Mouse (Mus musculus): Measurements from ENCODE around the gene Adora2a. TPM values are rescaled to one million over a fixed set of nuclear protein-coding genes. Genes with fewer than 3 reads are reported as not detected.
"Not testable (repeated sequence)": the region's sequence is repeated elsewhere in the genome, so short reads cannot be mapped to it uniquely, and the experiment has no call there.

Adora2a gene
- total RNA-seq, 1 experiment from 2014 or later = 3.4 TPM

- peak; percentile 41 for DNase-seq
Observed at GRCm38 (mm10) chr10:75314190-75314980, 2.3 kb upstream of the Adora2a start.

GRCm38 (mm10) chr10:75315756-75316155 is 921 bp upstream of the Adora2a start:
- DNase-seq = no peak

GRCm38 (mm10) chr10:75316472-75316871 is 205 bp upstream of the Adora2a start:
- no peak for DNase-seq

DNA sequence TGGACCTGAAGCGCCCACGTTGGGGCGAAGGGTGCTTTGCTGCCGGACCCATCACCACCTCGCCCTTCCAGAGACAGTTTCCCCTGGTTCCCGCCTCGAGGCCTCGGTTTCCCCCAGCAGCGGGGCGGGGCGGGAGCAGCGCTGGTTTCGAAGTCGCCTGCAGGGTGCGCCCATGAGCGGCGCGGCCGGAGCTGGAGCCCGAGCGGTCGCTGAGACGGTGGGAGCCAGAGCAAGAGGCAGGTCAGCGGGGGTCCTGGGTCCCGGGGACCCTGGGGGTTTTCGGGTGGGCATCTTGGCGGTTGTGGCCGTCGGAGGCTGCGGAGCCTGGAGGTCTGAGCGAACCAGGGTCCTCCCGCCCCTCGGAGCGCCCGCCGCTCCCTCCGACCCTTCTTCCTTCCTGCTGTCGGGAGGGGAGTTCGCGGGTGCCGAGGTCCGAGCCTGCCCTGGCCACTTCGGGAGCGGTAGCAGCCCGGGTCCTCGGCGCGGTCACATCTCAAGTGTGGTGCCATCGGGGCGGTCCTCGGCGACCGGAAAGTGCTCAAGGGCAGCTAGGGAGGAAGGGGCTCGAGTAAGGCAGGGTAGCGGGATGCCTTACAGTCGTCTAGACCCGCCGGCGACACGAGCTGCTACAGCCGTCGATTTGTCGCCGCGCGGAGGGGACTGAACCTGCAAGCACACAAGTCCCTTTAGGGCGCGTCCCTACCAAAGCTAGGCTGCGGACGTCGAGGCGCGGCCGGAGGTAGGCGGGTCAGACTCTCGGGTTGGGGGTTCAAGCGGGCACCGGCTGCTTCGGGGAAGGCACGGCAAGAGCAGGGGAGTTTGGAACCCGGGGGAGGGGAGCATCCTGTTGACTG is 458 bp downstream of the Adora2a start:
- peak; percentile 72 for DNase-seq

- no peak for DNase-seq
Observed at GRCm38 (mm10) chr10:75318206-75318605, 1.5 kb downstream of the Adora2a start.

DNA sequence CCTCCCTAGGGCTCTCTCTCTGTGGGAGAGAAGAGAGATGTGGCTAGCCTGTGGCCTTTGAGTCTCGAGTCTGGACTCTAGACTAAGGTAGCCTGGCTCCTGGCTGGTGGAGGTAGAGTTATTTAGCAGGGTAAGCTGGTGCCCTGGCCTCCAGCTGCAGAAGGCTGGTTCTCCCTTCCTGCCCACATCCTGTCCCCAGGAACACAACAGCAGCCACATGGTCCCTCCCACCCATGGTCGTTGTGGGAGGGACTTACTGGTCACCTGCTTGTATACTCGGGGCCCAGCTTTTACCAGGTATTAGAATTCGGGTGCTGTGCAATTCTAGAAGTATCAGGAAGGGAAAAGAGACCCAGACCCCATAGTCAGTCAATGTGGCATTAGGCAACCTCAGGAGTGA is 3.6 kb downstream of the Adora2a start:
- DNase-seq = no peak

DNA sequence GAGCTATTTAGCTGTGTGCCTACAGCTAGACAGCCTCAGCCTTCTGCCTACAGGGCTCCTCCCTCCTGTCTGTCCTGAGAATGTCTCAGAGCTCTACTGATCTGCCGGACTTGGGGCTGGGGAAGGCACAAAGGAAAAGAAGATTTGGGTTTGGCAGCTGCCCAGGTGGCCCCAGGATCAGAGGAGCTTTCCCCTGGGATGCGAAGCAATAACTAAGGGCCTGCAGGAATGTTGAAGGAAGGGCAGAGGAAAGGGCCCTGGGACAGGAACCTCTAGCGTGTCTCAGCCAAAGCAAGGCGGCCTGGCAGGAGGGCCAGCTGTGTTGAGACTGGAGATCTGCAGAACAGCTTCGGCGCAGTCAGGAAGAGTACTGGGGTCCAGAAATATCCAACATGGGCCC is 6.3 kb downstream of the Adora2a start:
- DNase-seq = no peak

DNA sequence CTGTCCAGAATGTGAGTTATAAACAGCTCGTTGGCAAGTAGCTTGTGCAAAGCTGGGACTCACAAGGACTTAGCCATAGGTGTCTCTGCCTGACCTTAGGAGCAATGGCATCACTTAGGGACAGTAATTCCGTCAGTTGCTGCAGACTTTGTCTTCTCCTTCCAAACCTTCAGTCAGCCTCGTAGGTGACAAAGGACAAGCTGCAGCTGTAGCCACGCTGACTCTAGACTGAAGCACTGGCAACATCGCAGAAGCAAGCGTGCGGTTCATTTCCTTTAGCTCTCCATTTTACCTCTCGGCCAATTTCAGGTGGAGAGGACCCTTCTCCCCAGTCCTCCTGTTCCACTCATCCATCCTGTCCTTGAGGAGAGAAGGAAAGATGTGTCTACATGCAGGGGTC is 7.3 kb downstream of the Adora2a start:
- DNase-seq = no peak

DNA sequence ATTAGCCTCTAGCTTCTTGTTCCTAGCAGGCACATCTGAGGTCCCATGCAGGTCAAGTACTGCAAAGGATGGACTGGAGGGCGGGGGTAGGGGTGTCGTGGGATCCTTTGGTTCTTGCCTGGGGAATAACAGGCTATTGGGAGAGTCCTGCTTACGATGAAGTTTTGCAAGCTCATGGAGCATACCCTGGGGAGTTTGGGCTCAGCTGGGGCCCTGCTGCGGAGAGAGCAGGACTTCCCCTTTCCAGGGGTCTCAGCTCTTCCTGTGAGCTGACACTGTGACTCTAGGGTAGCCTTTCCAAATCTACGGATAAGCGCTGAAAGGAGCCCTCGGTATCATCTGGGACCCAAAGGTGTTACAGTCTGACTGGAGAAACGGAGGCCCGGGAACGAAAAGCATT is 7.7 kb downstream of the Adora2a start:
- DNase-seq = no peak

GRCm38 (mm10) chr10:75325821-75326220 is 9.1 kb downstream of the Adora2a start:
- no peak for DNase-seq

DNA sequence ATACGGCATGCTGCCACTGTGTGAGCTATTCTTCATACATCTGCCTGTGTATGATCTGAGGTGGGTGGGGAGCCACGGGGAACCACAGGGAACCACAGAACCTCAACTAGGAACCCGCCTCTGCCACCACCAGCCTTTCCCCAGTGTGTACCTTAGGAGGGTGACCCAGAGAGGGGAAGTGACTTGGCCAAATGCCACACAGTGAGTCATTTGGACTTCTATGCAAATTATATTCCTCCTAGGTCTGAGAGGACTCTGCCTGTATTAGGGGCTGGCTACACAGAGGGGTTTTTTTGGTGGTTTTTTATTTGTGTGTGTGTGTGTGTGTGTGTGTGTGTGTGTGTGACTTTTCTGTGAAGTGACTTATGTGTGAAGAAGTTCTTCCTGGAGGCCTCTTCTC is 9.9 kb downstream of the Adora2a start:
- DNase-seq = peak; percentile 61

- DNase-seq = no peak
Observed at GRCm38 (mm10) chr10:75327081-75327480, 10.4 kb downstream of the Adora2a start.

DNA sequence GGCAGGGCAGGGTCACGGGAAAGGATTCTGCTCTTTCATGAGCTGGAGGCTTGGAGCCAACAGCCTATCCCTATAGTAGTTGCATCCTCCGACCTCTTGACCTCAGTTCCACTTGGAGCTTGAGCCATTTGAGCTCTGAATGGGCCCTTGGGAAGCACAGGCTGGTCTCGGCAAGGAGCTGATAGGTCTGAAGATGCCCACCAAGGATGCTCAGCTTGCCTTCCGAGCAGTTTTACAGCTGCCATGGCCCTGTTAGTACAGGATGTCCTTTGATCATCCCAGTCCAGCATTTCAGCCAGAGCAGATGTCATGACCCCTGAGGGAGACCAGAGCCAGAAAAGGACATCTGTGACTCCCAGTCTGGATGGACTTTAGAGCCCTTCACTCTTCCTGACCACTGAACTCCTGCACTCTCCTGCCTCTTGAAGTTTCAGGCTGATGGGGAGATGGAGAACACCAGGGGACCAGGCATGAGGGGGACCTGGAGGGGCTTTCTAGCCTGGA is 11.6 kb downstream of the Adora2a start:
- no peak for DNase-seq

DNA sequence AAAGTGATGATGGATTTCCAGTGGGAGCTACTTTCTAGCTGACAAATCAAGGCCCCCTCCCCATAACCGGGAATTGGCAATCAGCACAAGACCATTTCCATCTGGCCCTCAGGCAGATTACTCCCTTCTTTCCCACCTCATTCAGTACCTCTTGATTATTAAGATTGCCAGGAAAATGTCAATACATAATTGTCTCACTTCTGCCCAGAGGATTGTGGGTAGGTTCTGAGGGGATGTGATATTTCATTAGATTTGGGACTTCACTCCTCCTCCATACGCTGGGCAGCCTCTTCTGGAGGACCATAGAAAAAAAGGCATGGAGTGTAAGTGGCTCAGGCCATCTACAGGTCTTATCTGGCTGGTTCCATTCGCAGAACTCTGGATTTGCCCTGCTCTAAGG is 15.6 kb downstream of the Adora2a start:
- DNase-seq = no peak

- no peak for DNase-seq
Observed at GRCm38 (mm10) chr10:75333176-75333776, 16.6 kb downstream of the Adora2a start.

DNA sequence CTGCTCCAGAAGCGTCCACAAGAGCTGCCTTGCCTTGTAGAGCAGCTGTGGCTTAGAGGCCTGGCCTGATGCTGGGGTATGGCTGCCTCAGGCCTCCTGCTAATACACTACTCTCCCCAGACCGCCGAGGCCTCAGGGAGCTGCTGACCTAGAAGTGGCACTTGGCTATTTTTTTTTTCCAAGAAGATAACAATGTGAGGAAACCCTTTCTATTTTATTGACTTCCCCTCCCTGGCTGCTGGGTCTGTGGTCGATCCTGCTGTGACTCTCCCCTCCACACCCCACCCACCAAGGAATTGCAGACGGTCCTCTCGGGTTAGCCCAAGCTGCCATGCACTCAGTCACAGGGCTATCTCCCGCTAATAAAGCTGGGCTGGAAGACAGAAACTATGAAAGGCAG is 17.5 kb downstream of the Adora2a start:
- no peak for DNase-seq

- DNase-seq = no peak
Observed at GRCm38 (mm10) chr10:75335075-75335474, 18.4 kb downstream of the Adora2a start.

GRCm38 (mm10) chr10:75337231-75337630 is 20.6 kb downstream of the Adora2a start:
- DNase-seq = no peak

GRCm38 (mm10) chr10:75338852-75339251 is 22.2 kb downstream of the Adora2a start:
- DNase-seq = no peak

- no peak for DNase-seq
Observed at GRCm38 (mm10) chr10:75339377-75339776, 22.7 kb downstream of the Adora2a start.

GRCm38 (mm10) chr10:75341936-75342335 is 25.3 kb downstream of the Adora2a start:
- no peak for DNase-seq

GRCm38 (mm10) chr10:75344563-75344962 is 27.9 kb downstream of the Adora2a start:
- DNase-seq = not testable (repeated sequence)

DNA sequence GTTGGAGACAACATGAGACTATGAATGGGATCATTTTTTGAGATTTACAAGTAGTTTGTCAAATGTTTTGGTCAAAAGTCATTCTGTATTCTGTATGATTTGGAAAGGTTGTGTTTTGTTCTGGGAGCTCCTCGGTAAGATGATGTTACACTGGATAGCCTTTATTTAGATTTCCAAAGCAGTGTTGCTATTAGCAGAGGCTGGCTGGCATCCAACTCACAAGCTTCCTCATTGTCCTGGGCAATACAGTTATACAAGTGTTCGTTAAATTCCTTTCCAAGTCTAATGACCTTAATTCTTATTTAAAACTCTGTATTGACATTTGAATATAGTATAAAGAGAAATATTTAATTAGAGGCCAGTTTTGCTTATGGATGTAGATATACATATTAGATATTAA is 28.6 kb downstream of the Adora2a start:
- no peak for DNase-seq

All from adrenal gland, postnatal 25 days (tissue).